Mouse (Mus musculus) heart, postnatal 0 days (tissue): ENCODE data around the gene Ica1.

Experiments used
- CTCF ChIP-seq: IDR thresholded peaks from 2 replicates; pipeline ENCODE4 v1.5.1; 2016; ENCODE audit warnings: antibody characterized with exemption, control low read depth, low read depth
- EP300 ChIP-seq: IDR thresholded peaks from 2 replicates; pipeline ENCODE4 v1.6.1; 2016; ENCODE audit warnings: antibody characterized with exemption, low read depth

- no peak for TF ChIP-seq CTCF
- TF ChIP-seq EP300: no peak
Measured at GRCm38 (mm10) chr6:8628226-8628625, 150.1 kb downstream of the Ica1 start.
